Mouse (Mus musculus) regulatory T cell (primary cell): ENCODE measurements around the gene Nhsl2.

Experiments
- in situ Hi-C: fragments of 300-600 bp; cut with MboI, MseI; formaldehyde crosslinking; loops from one replicate; pipeline ENCODE4 v1.15.1; 2025; ENCODE audit warnings: high pct_unique_total_duplicates

Gene Nhsl2

GRCm38 (mm10) chrX:101849281-101849821 lies at the start of gene Nhsl2:
Gene Nhsl2, plus strand, starts transcription at chrX:101849385.
- in situ Hi-C loops, result loop anchor here (10.0 kb wide), 1 partner anchor 1335 kb away; no protein-coding TSS in a partner anchor

GRCm38 (mm10) chrX:101805512-101805911 lies 43.7 kb upstream of the Nhsl2 start:
- in situ Hi-C loops, result loop anchor here (5.0 kb wide), 1 partner anchor 137 kb away; no protein-coding TSS in a partner anchor

DNA sequence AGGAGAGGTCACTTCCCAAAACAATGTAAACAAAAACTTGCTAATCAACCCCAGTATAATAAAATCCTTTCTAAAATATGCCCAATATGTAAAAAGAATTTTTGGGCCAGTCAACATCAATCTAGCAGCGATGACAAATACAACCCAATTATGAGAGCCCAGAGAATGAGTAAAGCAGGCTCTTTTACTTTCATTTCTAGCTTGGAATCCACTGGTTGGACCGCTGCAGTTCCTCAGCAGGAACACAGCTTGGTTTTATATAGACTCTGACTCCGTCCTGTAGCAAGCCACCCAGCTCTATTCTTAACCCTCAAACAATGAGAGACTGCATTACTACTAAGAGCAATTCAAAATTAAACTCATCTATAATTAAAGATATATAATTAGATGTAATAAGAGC lies 37.4 kb upstream of the Nhsl2 start:
- in situ Hi-C loops, result no loop called here

GRCm38 (mm10) chrX:101819163-101819562 lies 30.0 kb upstream of the Nhsl2 start:
- in situ Hi-C loops, result loop anchor here (5.0 kb wide), 1 partner anchor 93 kb away; no protein-coding TSS in a partner anchor

DNA sequence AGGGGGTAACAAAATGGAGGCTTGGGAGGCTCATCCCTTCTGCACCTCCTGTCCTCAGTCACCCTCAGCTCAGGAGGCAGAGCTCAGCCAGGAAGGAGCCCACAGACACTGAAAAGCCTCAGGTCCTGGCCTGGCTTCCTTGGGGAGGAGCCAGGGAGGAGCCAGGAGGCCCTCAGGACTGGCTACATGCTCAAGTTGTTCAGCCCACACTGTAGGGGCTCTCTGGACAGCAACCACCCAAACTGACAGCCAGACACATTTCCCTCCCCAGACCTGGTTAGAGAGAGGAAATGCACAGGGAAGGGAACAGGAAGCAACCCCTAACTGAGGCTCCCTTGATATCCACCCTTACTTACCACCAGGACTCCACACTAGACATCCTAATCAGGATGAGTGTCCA lies 29.2 kb upstream of the Nhsl2 start:
- in situ Hi-C loops, result loop anchor here (5.0 kb wide), 1 partner anchor 92 kb away; no protein-coding TSS in a partner anchor

- in situ Hi-C loops, result loop anchor here (10.0 kb wide), 1 partner anchor 1332 kb away; no protein-coding TSS in a partner anchor
Measured at GRCm38 (mm10) chrX:101847191-101847795, 1.9 kb upstream of the Nhsl2 start.

GRCm38 (mm10) chrX:101849901-101850551 lies 841 bp downstream of the Nhsl2 start:
- in situ Hi-C loops, result loop anchor here (10.0 kb wide), 1 partner anchor 1335 kb away; no protein-coding TSS in a partner anchor

DNA sequence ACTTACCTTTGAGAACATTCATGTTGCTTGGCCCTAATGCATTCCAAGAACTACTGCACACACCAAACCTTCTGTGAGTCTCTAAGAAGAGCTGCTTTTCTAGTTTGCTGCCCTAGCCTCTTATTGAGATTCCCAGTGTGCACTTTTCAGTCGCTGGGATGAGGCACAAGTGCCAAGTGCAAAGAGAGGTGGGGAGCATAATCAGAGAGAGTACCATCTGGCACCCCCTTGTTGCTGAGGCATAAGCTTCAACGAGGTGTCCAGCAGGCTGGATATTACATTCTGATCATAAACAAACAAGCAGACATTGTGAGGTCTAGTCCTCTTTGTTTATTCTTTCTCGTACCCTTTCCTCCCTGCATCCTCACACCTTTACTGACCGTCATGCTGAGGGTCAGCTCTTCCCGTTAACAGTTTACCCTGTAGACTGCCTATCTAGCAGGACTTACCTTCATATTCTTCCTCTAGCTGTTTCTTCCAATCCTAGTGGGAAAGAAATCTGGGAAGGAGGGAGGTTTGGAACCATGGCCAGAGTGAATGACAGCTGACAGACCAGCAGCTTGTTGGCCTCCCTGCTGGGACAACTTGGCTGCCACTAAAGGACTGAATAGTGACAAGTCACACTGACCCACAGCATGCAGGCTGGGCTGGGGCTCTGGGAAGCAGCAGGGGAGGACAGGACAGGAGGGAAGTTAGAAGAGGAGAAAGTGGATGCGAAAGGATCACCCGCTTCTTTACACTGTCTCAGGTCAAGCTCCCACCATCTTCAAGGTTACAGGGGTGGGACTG lies 2.6 kb downstream of the Nhsl2 start:
- in situ Hi-C loops, result no loop called here

DNA sequence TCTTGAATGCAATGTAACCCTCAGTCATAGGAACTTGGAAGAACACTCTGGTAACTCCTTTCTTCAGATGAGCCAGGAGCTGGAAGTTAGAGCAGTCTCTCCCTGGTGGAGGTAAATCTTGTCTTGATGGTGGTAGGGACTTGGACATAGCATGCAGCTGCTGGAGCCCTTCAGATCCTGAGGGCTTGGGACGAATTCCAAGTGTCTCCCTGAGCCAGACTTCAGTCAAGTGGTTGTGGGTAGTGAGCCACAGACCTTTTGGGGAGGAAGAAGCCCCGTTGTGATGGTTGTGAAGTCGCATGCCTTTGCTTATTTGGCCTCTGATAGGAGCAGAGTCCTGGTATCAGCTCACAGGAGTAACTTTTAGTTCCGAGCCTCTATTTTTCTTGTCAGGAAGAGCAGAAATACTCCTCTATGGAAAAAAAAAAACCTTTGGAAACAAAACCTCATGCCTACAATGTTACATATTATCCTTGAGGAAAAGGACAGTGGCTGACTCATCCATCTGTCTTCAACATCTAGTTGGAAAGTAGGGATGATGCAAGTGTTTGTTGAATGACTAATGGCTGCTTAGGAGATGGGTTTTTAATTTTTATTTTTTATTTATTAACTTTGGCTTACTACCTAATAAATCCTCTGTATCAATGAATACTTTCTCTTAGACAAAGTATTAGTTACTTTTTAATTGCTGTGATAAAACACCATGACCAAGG lies 14.6 kb downstream of the Nhsl2 start:
- in situ Hi-C loops, result no loop called here

DNA sequence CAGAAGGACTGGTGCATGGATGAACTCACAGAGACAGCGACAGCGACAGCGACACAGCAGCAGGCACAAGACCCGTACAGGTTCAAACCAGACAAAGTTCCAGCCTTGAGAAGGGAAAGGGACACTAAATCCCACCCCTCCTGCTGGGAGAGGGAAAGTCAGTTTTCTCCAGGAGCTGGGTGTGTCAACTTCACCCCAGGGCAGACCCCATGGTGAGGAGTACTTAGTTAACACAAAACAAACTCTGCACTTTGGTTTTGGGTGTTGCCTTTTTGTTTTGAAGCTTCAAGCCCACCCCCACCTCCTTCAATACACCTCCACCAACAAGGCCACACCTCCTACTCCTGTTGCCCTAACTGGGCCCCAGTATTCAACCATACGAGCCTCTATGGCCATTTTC lies 15.6 kb downstream of the Nhsl2 start:
- in situ Hi-C loops, result no loop called here

- in situ Hi-C loops, result no loop called here
Measured at GRCm38 (mm10) chrX:101874147-101874546, 25.0 kb downstream of the Nhsl2 start.

DNA sequence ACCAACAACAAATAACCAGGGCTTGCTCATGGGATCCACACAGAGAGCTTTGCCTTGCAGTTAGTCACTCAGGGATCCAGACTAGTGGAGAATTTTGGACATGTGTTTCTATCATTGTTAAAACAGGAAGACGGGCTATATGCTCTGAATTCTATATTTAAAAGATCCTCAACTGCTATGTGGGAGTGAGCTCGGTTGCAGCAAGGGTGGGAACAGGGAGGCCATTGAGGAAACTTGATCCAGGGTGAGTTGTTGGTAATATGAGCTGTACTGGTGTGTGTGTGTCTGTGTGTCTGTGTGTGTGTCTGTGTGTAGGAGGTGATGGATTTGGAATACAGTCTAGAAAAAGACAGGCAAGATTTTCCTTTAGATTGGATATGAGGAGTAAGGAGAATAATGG lies 25.7 kb downstream of the Nhsl2 start:
- in situ Hi-C loops, result no loop called here

- in situ Hi-C loops, result no loop called here
Measured at GRCm38 (mm10) chrX:101876136-101876535, 27.0 kb downstream of the Nhsl2 start.

- in situ Hi-C loops, result no loop called here
Measured at GRCm38 (mm10) chrX:101877840-101878239, 28.7 kb downstream of the Nhsl2 start.

DNA sequence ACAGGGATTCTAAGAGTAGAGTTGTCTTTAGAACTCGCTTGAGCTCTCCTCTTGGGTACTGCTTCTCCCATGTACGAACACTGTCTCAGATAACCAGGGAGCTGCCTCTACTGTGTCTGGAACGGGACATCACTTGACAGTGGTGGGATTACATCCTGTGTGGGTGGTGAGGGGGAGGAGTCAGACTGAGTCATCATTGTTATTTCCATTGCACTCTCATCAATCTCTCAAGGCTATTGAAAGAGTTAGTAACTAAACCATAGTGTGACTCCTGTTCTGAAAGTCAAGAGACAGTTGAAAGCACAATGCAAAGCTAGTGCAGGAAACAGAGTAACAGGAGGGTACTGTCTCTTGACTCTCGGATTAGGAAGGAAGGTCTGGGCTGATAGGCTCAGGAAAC lies 29.4 kb downstream of the Nhsl2 start:
- in situ Hi-C loops, result no loop called here

GRCm38 (mm10) chrX:101882141-101882751 lies 33.1 kb downstream of the Nhsl2 start:
- in situ Hi-C loops, result no loop called here

DNA sequence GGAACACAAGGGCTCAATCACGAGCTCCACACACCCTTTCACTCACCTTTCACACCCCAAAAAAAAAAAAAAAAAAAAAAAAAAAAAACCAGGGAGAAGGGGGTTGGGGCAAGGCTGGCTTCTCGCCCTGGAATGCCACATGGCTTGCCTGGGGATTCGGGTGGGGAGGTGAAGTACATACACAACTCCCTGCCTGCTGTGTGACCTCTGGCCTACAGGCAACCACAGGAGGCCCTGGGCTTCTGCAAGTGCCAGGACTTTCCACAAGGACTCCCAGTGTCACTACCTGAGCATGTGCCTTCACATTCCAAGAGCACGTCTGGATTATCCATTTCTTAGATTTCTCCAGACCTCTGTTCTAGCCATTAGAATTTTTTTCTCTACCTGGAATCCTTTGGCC lies 40.2 kb downstream of the Nhsl2 start:
- in situ Hi-C loops, result no loop called here

- in situ Hi-C loops, result no loop called here
Measured at GRCm38 (mm10) chrX:101889813-101890469, 40.8 kb downstream of the Nhsl2 start.

DNA sequence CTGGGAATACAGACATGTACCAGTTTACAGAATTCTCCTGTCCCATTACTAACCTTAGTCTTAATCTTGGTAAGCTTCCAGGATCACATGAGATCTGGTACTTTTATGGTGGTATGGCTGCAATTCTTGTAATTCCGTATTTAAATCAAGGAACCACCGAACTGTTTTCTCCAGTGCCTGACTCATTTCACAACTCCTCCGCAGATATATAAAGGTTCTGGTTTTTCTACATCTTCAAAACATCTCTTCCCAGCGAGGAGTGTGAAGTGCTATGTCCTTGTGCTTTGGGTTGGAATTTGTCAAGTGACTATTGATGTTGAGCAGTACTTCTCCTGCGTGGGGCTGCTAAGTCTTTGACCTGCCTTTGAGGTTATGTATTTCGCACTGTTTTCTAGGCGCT lies 44.6 kb downstream of the Nhsl2 start:
- in situ Hi-C loops, result no loop called here

- in situ Hi-C loops, result no loop called here
Measured at GRCm38 (mm10) chrX:101898341-101898740, 49.2 kb downstream of the Nhsl2 start.
